Mouse (Mus musculus) midbrain, embryonic 14.5 days (tissue): ENCODE results near the gene Gipc3. TPM values are rescaled to one million over a fixed set of nuclear protein-coding genes. Genes with fewer than 3 reads are reported as not detected.

ENCODE experiments used
- ATAC-seq: fragments of 200-750 bp; cut with Nextera tagmentation; 2 replicates; pipeline ENCODE4 v1.8.0; 2017; ENCODE audit warnings: moderate number of reproducible peaks, moderate library complexity; ENCODE audit not compliant: low FRiP score, low TSS enrichment
- DNase-seq: peaks from one replicate; pipeline ENCODE4 v3.0.0-alpha.2; 2015
- H3K27ac ChIP-seq: fragments of 300-500 bp; sonication (generic); replicated peaks from 2 replicates; pipeline ENCODE4 v1.5.1; 2014; ENCODE audit warnings: mild to moderate bottlenecking, low read depth, low read length, moderate library complexity
- H3K27me3 ChIP-seq: fragments of 300-500 bp; sonication (generic); 2 replicates; pipeline ENCODE4 v1.6.1; 2014; ENCODE audit warnings: low read length, control low read depth, mixed read lengths; ENCODE audit not compliant: control insufficient read depth, insufficient read depth
- H3K36me3 ChIP-seq: fragments of 300-500 bp; sonication (generic); 2 replicates; pipeline ENCODE4 v1.6.1; 2014; ENCODE audit warnings: low read length, control low read depth; ENCODE audit not compliant: control insufficient read depth, insufficient read depth
- H3K4me1 ChIP-seq: fragments of 300-500 bp; sonication (generic); 2 replicates; pipeline ENCODE4 v1.6.1; 2014; ENCODE audit warnings: mild to moderate bottlenecking, antibody characterized with exemption, low read length, control low read depth; ENCODE audit not compliant: control insufficient read depth, insufficient read depth
- H3K4me2 ChIP-seq: fragments of 300-500 bp; sonication (generic); 2 replicates; pipeline ENCODE4 v1.6.1; 2014; ENCODE audit warnings: mild to moderate bottlenecking, low read length, moderate library complexity
- H3K4me3 ChIP-seq: fragments of 300-500 bp; sonication (generic); replicated peaks from 2 replicates; pipeline ENCODE4 v1.5.1; 2014; ENCODE audit warnings: low read depth, low read length
- H3K9ac ChIP-seq: fragments of 300-500 bp; sonication (generic); replicated peaks from 2 replicates; pipeline ENCODE4 v1.6.1; 2014; ENCODE audit warnings: mild to moderate bottlenecking, low read length, moderate library complexity
- H3K9me3 ChIP-seq: fragments of 300-500 bp; sonication (generic); 2 replicates; pipeline ENCODE4 v1.6.1; 2016; ENCODE audit warnings: low read length, control low read depth, mixed read lengths; ENCODE audit not compliant: control insufficient read depth
- WGBS: fragments of 180-500 bp; shearing (Covaris S2); extraction: QIAGEN DNeasy Blood & Tissue Kit; methylation state at CpG from one replicate; pipeline ENCODE4 v1.1.7; 2014; 5-methylcytosine and 5-hydroxymethylcytosine counted together
- polyA plus RNA-seq: library from polyadenylated mRNA; unstranded; fragments of >200 nt; fragmentation: Nextera tagmentation; extraction: Ambion mirVana; gene quantifications from 2 replicates; pipeline ENCODE4 v1.2.1, GENCODE M21; 2014

The Gipc3 gene
- polyA plus RNA-seq, 1 experiment from 2014 or later, result not detected

DNA sequence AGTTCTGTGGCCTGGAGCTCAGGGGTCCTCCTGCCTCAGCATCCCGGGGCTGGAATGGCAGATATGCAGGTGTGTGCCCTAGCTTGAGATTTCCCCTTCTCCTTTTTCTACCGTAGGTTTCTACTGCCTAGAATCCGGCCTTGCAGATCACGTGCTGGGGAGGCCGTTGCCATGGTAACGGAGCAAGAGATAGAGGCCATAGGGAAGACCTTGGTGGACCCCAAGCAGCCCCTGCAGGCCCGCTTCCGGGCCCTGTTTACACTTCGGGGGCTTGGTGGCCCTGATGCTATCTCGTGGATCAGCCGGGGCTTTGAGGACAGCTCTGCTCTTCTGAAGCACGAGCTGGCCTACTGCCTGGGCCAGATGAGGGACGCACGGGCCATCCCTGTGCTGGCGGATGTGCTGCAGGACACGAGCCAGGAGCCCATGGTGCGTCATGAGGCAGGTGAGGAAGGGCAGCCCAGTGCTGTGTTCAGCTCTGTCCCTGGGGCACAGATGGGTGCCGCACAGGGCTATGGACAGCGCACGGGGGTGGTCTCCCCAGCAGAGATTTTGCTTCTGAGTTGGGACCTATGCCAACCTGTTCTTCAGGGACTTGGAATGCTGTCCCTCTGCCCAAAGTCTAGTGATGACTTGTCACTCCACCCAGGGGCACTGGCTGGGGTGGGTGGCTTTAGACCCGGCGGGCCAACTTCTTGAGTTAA lies 42.7 kb upstream of the Gipc3 start:
- Histone ChIP-seq H3K27ac (no peak overlapping the region), H3K4me1 (peaks cover 9% of the 10 kb centered on the region), H3K27me3 (no peaks in the 10 kb centered on the region), H3K9me3 (no peaks in the 10 kb centered on the region), H3K9ac (0 out of 2 replicates have a peak overlapping the region, but pooled peaks have one; percentile 76), H3K4me3 (peak overlapping the region; percentile 95), H3K36me3 (peaks cover 35% of the 10 kb centered on the region), H3K4me2 (peak overlapping the region; percentile 93)
- DNase-seq (no peak), ATAC-seq (no peak)
- WGBS, result 81% methylated on average over 22 of the region's 22 CpGs

DNA sequence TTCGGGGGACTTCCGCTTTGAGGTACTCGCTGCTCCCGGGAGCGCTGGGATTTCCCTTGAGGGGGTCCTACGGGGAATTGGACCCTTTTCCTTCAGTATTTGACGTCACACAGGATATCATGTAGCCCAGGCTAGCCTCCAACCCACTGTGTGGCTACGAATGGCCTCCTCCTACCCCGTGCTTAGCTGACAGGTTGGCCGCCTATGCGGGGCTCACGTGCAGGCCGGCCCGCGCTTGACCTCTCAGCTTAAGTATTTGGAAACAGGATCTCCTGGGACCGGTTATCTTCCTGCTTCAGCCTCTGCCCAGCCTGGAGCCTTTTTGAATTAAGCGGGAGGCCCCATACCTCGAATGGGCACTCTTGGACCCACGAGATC lies 41.5 kb upstream of the Gipc3 start:
- Histone ChIP-seq H3K4me1 (peaks cover 9% of the 10 kb centered on the region), H3K27me3 (no peaks in the 10 kb centered on the region), H3K9ac (peak overlapping the region; percentile 76), H3K4me3 (peak overlapping the region; percentile 95), H3K4me2 (peak overlapping the region; percentile 93), H3K36me3 (peaks cover 35% of the 10 kb centered on the region), H3K9me3 (no peaks in the 10 kb centered on the region), H3K27ac (peak overlapping the region; percentile 85)
- WGBS, result under 1% methylated on average over 19 of the region's 19 CpGs
- peak; percentile 44; the same call in 1 of the 2 replicates for ATAC-seq
- DNase-seq, result no peak

DNA sequence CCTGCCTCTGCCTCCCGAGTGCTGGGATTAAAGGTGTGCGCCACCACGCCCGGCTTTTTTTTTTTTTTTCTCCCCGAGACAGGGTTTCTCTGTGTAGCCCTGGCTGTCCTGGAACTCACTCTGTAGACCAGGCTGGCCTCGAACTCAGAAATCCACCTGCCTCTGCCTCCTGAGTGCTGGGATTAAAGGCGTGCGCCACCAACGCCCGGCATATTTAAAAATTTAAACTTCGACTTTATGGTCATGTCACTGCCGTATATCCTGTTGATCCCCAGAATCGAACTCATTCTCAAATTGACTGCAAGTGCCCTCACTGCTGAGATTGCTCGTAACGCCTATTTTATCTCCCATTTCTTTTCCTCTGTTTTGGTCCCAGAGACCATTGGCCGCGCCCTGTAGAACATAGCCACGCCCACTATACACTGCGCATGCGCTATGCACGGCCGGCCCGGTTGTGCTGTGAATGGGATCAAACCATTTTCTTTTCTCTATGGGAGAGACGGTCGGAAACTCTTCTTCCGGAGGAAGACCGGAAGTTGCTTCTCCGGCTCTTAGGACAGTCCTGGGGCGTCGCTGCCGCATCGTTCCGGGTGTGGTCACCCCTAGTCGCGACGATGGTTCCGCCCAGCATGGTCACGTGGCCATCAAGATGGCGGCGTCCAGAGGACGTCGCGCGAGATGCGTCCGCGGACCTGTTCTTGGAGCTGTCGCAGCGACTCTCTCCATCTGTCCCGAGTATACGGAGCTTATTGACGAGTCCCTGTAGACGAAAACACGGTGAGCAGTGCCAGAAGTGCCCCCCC lies 40.9 kb upstream of the Gipc3 start, which contains the start of the genes Dohh and Gm48551:
Gene Dohh, plus strand, starts transcription at position 627 of the 803 bp plus-strand sequence.
Gene Gm48551, plus strand, starts transcription at position 665 of the 803 bp plus-strand sequence.
- Histone ChIP-seq H3K4me1 (peaks cover 12% of the 10 kb centered on the region), H3K27me3 (no peaks in the 10 kb centered on the region), H3K4me2 (peak within 1 kb of the TSS; percentile 93), H3K4me3 (peak within 1 kb of the TSS; percentile 95), H3K27ac (peak within 1 kb of the TSS; percentile 85), H3K9ac (peak within 1 kb of the TSS; percentile 76), H3K36me3 (peaks cover 31% of the 10 kb centered on the region), H3K9me3 (no peaks in the 10 kb centered on the region)
- DNase-seq, result peak; percentile 98
- peak; percentile 94 for ATAC-seq
- WGBS, result 7% methylated on average over 53 of the region's 54 CpGs

DNA sequence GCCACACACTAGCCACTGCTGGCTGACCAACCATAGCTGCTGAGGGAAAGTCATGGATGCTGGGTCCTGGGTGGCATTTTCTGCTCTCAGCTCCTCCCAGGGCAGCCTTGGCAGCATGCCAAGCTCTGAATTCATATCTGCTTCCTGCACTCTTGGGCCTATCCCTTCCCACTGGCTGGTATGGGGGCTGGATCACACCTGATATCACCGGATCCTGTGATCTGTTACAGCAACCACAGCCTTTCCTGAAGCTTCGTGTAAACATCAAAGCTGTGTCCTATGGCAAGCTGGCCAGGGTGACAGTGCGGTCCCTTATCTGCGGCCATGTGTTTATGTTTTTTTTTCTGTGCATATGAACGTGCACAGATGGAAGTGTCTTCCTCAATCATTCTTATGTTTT lies 39.0 kb upstream of the Gipc3 start:
- H3K9ac ChIP-seq, result no peak overlapping the region
- DNase-seq (no peak), ATAC-seq (no peak)
- H3K36me3 ChIP-seq, result peaks cover 13% of the 10 kb centered on the region
- H3K4me1 ChIP-seq, result peaks cover 20% of the 10 kb centered on the region
- 89% methylated on average over 5 of the region's 5 CpGs for WGBS
- H3K9me3 ChIP-seq, result no peaks in the 10 kb centered on the region
- no peak overlapping the region for H3K4me2 ChIP-seq
- no peaks in the 10 kb centered on the region for H3K27me3 ChIP-seq
- no peak overlapping the region for H3K4me3 ChIP-seq
- no peak overlapping the region for H3K27ac ChIP-seq

DNA sequence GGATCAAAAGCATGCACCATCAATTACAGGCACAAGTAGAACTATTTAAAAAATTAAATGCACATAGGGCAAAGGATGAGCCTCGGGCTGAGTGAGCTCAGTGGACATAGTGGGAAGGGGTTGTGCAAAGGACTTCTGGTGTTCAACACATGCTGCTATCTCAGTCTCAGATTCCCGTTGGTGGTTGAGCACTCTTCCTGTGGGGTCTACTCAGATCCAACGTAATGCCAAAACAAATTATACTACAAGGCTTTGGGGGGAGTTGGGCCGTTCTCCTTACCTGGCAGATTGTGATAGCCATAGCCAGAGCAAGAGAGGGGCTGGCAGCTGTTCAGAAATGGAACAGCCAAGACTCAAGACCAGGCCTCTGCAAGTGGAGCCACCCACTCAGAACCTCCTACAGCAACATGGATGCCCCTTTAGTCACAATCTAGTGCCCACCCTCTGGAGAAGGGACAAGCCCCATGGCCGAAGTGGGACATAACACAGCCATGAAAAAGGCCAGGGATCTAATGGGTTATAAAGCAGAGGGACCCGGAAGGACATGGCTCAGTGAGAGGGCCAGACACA lies 36.8 kb upstream of the Gipc3 start:
- H3K27ac ChIP-seq, result no peak overlapping the region
- peaks cover 5% of the 10 kb centered on the region; the same call in 1 of the 2 replicates for H3K36me3 ChIP-seq
- H3K4me3 ChIP-seq, result no peak overlapping the region
- no peaks in the 10 kb centered on the region for H3K9me3 ChIP-seq
- no peak overlapping the region for H3K9ac ChIP-seq
- 96% methylated on average over 6 of the region's 6 CpGs for WGBS
- ATAC-seq, result no peak
- DNase-seq, result no peak
- H3K27me3 ChIP-seq, result no peaks in the 10 kb centered on the region
- no peak overlapping the region for H3K4me2 ChIP-seq
- peaks cover 22% of the 10 kb centered on the region for H3K4me1 ChIP-seq

DNA sequence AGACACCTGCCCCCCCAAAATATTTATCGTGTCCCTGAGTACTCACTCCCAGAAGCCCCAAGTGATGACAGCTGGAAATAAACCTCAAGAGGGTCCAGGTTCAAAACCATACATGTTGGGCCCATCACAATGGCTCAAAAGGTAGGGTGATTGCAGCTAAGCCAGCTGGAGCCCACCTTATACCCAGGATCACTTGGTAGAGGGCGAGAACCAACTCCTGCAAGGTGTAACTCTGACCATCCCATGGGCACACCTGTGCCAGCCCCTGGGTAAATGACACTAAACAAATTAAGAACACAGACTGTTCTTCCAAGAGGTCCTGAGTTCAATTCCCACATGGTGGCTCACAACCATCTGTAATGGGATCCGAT lies 36.1 kb upstream of the Gipc3 start:
- H3K9me3 ChIP-seq, result no peaks in the 10 kb centered on the region
- peak overlapping the region; percentile 63 for H3K4me2 ChIP-seq
- no peaks in the 10 kb centered on the region for H3K27me3 ChIP-seq
- no peak for ATAC-seq
- no peak overlapping the region; the same call in 1 of the 2 replicates for H3K9ac ChIP-seq
- 61% methylated on average over 3 of the region's 3 CpGs for whole genome bisulfite sequencing
- H3K36me3 ChIP-seq, result peaks cover 9% of the 10 kb centered on the region; the same call in 1 of the 2 replicates
- no peak for DNase-seq
- peak overlapping the region; percentile 85 for H3K4me3 ChIP-seq
- H3K27ac ChIP-seq, result peak overlapping the region; percentile 72
- peaks cover 20% of the 10 kb centered on the region for H3K4me1 ChIP-seq

DNA sequence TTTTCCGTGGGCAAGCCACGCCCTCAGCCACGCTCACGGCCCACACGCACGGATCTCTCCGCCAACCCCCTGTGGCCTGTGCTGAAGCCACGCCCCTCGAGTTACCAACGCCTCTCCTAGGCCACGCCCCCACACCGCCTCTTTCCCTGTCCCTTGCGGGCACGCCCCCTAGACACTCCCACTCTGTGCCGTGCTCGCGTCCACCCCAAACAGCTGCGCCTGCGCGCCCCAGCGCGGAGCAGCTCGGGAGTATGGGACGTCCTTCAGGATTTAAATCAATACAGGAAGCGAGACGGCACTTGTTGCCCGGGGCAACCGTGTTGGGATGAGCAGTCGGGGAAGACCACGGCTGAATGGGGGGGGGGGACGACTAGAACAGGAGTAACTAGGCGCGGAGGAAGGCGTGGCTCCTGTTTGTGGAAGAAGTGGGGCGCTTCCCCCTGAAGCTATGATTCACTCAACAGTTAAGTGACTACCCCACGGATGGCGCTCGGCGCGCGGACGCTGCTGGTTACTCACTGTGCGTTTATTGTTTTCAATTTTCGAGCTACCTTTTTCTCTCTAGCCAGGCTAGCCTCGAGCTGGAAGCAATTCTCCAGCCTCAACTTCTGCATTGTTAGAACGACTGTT lies 35.6 kb upstream of the Gipc3 start:
- H3K4me3 ChIP-seq, result peak overlapping the region; percentile 85
- peak; percentile 98 for ATAC-seq
- peak overlapping the region; percentile 92 for H3K9ac ChIP-seq
- WGBS, result under 1% methylated on average over 46 of the region's 46 CpGs
- H3K4me1 ChIP-seq, result peaks cover 20% of the 10 kb centered on the region
- H3K4me2 ChIP-seq, result peak overlapping the region; percentile 63
- no peaks in the 10 kb centered on the region for H3K9me3 ChIP-seq
- DNase-seq, result peak; percentile 100
- peaks cover 14% of the 10 kb centered on the region for H3K36me3 ChIP-seq
- H3K27ac ChIP-seq, result peak overlapping the region; percentile 85
- H3K27me3 ChIP-seq, result no peaks in the 10 kb centered on the region

DNA sequence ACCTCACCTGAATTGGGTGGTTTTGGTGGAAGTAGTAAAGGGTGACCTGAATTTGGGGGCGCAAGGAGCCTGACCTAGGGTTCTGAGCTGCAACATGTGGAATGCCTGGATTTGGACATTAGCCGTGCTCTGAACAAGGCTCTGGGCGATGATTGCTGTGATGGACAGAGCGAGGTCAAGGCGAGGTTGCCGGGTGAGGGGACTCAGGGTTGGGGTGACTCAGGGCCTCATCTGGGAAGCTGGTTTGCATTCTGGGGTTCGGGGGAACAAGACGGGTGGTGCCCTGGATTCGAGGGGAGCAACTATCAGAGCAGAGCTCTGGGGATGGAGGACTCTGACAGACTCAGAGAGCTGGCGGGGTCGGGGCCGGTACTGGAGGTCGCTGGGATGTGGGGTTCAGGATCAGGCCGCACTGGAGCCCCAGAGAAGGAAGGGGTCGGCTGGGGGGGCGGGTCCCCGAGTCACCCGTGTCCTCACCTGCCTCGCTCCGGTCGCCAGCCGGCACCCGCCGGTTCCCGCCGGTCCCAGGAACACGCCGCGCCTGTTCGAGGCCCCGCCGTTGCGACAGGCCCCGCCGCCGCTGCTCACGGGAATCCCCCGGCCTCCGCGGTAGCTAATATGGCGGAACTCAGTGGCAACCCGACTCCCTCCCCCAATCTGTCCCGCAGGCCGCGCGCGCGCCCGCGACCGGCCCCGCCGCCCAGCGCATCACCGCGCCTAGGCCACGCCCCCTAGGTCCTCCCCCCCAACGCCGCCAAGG lies 34.9 kb upstream of the Gipc3 start, which contains the start of gene Fzr1:
Gene Fzr1, minus strand, starts transcription at position 724 of the 760 bp plus-strand sequence.
- Histone ChIP-seq H3K36me3 (peaks cover 21% of the 10 kb centered on the region), H3K9me3 (no peaks in the 10 kb centered on the region), H3K4me3 (peak within 1 kb of the TSS; percentile 85), H3K27me3 (no peaks in the 10 kb centered on the region), H3K9ac (peak within 1 kb of the TSS; percentile 92), H3K4me1 (peaks cover 20% of the 10 kb centered on the region), H3K4me2 (peak within 1 kb of the TSS; percentile 91), H3K27ac (peak within 1 kb of the TSS; percentile 85)
- DNase-seq (no peak), ATAC-seq (peak; percentile 49)
- under 1% methylated on average over 58 of the region's 59 CpGs for WGBS
